Mouse (Mus musculus) lung, postnatal 0 days (tissue): ENCODE results near the gene Prr19. TPM values are rescaled to one million over a fixed set of nuclear protein-coding genes. Genes with fewer than 3 reads are reported as not detected.

Experiments used
- ATAC-seq: fragments of 200-750 bp; cut with Nextera tagmentation; 2 replicates; pipeline ENCODE4 v1.8.0; 2017; ENCODE audit warnings: moderate library complexity
- DNase-seq: peaks from one replicate; pipeline ENCODE4 v3.0.0-alpha.2; 2016; ENCODE audit warnings: low spot score
- H3K27ac ChIP-seq: fragments of 300-500 bp; sonication (generic); 2 replicates; pipeline ENCODE4 v1.5.1; 2014; ENCODE audit warnings: antibody characterized with exemption, mild to moderate bottlenecking, low read length, mixed read lengths
- H3K27me3 ChIP-seq: fragments of 300-500 bp; sonication (generic); replicated peaks from 2 replicates; pipeline ENCODE4 v1.6.1; 2014; ENCODE audit warnings: low read length, mixed read lengths; ENCODE audit not compliant: insufficient read depth
- H3K36me3 ChIP-seq: fragments of 300-500 bp; sonication (generic); 2 replicates; pipeline ENCODE4 v1.6.1; 2014; ENCODE audit warnings: low read length, mixed read lengths; ENCODE audit not compliant: insufficient read depth
- H3K4me1 ChIP-seq: fragments of 300-500 bp; sonication (generic); 2 replicates; pipeline ENCODE4 v1.6.1; 2014; ENCODE audit warnings: antibody characterized with exemption, low read depth, low read length, mixed read lengths; ENCODE audit not compliant: insufficient read depth
- H3K4me2 ChIP-seq: fragments of 300-500 bp; sonication (generic); replicated peaks from 2 replicates; pipeline ENCODE4 v1.6.1; 2014; ENCODE audit warnings: low read depth, mild to moderate bottlenecking, low read length, moderate library complexity, mixed read lengths
- H3K4me3 ChIP-seq: fragments of 300-500 bp; sonication (generic); 2 replicates; pipeline ENCODE4 v1.5.1; 2014; ENCODE audit warnings: low read depth, low read length
- H3K9ac ChIP-seq: fragments of 300-500 bp; sonication (generic); replicated peaks from 2 replicates; pipeline ENCODE4 v1.6.1; 2014; ENCODE audit warnings: low read depth, mild to moderate bottlenecking
- H3K9me3 ChIP-seq: fragments of 300-500 bp; sonication (generic); 2 replicates; pipeline ENCODE4 v1.6.1; 2016; ENCODE audit warnings: low read length, mixed read lengths
- CTCF ChIP-seq: IDR thresholded peaks from 2 replicates; pipeline ENCODE4 v1.5.1; 2016; ENCODE audit warnings: antibody characterized with exemption, mild to moderate bottlenecking
- EP300 ChIP-seq: IDR thresholded peaks from 2 replicates; pipeline ENCODE4 v1.6.1; 2016; ENCODE audit warnings: antibody characterized with exemption, mild to moderate bottlenecking, control low read depth
- WGBS: fragments of 180-500 bp; shearing (Covaris S2); extraction: QIAGEN DNeasy Blood & Tissue Kit; methylation state at CpG from one replicate; pipeline ENCODE4 v1.1.7; 2014; 5-methylcytosine and 5-hydroxymethylcytosine counted together
- polyA plus RNA-seq: library from polyadenylated mRNA; unstranded; fragments of >200 nt; fragmentation: Nextera tagmentation; extraction: Ambion mirVana; gene quantifications from 2 replicates; pipeline ENCODE4 v1.2.1, GENCODE M21; 2015

Prr19 gene
- polyA plus RNA-seq, 1 experiment from 2014 or later: not detected

DNA sequence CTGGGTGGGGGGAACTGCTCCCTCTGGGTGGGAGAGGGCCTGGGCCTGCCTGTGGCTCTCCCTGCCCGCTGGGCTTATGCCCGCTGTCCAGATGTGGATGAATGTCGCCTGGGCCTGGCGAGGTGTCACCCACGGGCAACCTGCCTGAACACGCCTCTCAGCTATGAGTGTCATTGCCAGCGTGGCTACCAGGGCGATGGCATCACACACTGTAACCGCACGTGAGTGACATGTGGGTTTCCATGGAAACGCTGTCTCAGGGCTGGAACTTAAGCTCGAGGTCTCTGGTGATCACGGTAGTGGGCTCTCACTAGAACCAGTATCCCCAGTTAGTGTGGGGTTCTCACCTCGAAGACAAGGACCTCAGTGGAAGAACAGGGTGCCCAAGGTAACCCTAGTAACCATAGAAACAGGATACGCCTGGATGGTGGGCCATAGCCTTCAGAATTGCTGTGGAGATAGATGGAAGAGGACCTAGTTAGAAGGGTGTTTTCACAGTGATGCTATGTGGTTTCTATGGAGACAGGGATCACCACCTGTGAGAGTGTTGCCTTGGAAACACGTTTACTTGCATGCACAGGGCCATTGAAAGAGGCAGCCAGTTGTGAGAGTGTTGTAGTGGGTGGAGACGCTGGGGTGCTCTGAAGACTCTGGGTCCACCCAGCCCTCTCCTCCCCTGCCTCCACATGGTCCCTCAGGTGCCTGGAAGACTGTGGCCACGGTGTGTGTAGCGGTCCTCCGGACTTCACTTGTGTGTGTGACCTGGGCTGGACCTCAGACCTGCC, 40.0 kb downstream of the Prr19 start:
- no peak overlapping the region for H3K27ac ChIP-seq
- TF ChIP-seq CTCF (no peak), EP300 (no peak)
- H3K4me3 ChIP-seq: no peak overlapping the region
- H3K4me2 ChIP-seq: no peak overlapping the region
- no peaks in the 10 kb centered on the region for H3K9me3 ChIP-seq
- H3K36me3 ChIP-seq: peaks cover 4% of the 10 kb centered on the region; the same call in 1 of the 2 replicates
- DNase-seq (no peak), ATAC-seq (0 out of 2 replicates have a peak, but pooled peaks have one; percentile 14)
- 77% methylated on average over 20 of the region's 20 CpGs for WGBS
- no peaks in the 10 kb centered on the region for H3K27me3 ChIP-seq
- H3K4me1 ChIP-seq: no peaks in the 10 kb centered on the region
- no peak overlapping the region for H3K9ac ChIP-seq

DNA sequence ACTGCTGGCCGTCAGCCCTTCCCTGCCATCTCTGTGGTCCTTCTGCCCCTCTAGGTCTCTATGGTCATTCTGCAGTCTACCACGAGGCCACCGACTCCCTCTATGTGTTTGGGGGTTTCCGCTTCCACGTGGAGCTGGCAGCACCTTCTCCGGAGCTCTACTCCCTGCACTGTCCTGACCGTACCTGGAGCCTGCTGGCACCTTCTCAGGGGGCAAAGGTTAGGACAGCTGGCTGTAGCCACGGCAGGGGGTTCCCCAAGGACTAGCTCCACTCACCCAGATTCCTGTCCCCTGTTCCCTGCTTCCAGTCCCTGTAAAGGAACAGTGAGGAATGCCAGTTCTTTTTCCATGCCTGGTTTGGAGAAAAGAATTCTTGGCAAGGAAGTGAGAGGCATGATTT, 47.6 kb downstream of the Prr19 start:
- TF ChIP-seq EP300: no peak
- TF ChIP-seq CTCF: no peak
- H3K27ac ChIP-seq: no peak overlapping the region
- DNase-seq (no peak), ATAC-seq (no peak)
- WGBS: 83% methylated on average over 8 of the region's 8 CpGs
- H3K27me3 ChIP-seq: no peaks in the 10 kb centered on the region
- H3K4me3 ChIP-seq: no peak overlapping the region
- H3K4me2 ChIP-seq: no peak overlapping the region
- H3K36me3 ChIP-seq: peaks cover 18% of the 10 kb centered on the region; the same call in 1 of the 2 replicates
- H3K9ac ChIP-seq: no peak overlapping the region
- no peaks in the 10 kb centered on the region for H3K4me1 ChIP-seq
- no peaks in the 10 kb centered on the region for H3K9me3 ChIP-seq

Other genes starting within 250 kb of the Prr19 start
- 1.9 and 2.9 TPM in 2 replicates for gene Grik5, start 229.1 kb upstream of the Prr19 start, polyA plus RNA-seq
- 19.8 and 20.1 TPM in 2 replicates for gene Zfp574, start 228.8 kb upstream of the Prr19 start, polyA plus RNA-seq
- 0.98 and 1.4 TPM in 2 replicates for gene Pou2f2, start 121.7 kb upstream of the Prr19 start, polyA plus RNA-seq
- 15.9 and 18.2 TPM in 2 replicates for gene Dedd2, start 80.8 kb upstream of the Prr19 start, polyA plus RNA-seq
- gene Zfp526, start 80.0 kb upstream of the Prr19 start, polyA plus RNA-seq: 1.6 and 2.2 TPM in 2 replicates
- gene Gsk3a, start 63.6 kb upstream of the Prr19 start, polyA plus RNA-seq: 6.7 and 6.8 TPM in 2 replicates
- gene Erf, start 50.6 kb upstream of the Prr19 start, polyA plus RNA-seq: 8.7 and 10.3 TPM in 2 replicates
- 26.5 and 31.9 TPM in 2 replicates for gene Cic, start 33.7 kb upstream of the Prr19 start, polyA plus RNA-seq
- gene Pafah1b3, start 3.4 kb upstream of the Prr19 start, polyA plus RNA-seq: 83.8 and 87.1 TPM in 2 replicates
- gene Tmem145, start 4.7 kb downstream of the Prr19 start, polyA plus RNA-seq: 0.08 TPM in 1 of 2 replicates, not detected in the other
- 5.6 and 6.3 TPM in 2 replicates for gene Megf8, start 15.8 kb downstream of the Prr19 start, polyA plus RNA-seq
- gene Cnfn, start 68.3 kb downstream of the Prr19 start, polyA plus RNA-seq: not detected in 2 replicates
- gene Lipe, start 97.3 kb downstream of the Prr19 start, polyA plus RNA-seq: 19.8 and 21.4 TPM in 2 replicates
- 31.9 and 38.1 TPM in 2 replicates for gene Cxcl17, start 111.5 kb downstream of the Prr19 start, polyA plus RNA-seq
- gene Ceacam1, start 176.2 kb downstream of the Prr19 start, polyA plus RNA-seq: 21.7 and 23.5 TPM in 2 replicates
- gene Ceacam2, start 238.4 kb downstream of the Prr19 start, polyA plus RNA-seq: not detected in 2 replicates